Mouse (Mus musculus): ENCODE results near the gene St6galnac5. TPM values are rescaled to one million over a fixed set of nuclear protein-coding genes. Genes with fewer than 3 reads are reported as not detected.
"Not testable (repeated sequence)": the region's sequence is repeated elsewhere in the genome, so short reads cannot be mapped to it uniquely, and the experiment has no call there.

Gene St6galnac5
- polyA plus RNA-seq, 1 experiment from 2014 or later = 0.77 TPM

DNA sequence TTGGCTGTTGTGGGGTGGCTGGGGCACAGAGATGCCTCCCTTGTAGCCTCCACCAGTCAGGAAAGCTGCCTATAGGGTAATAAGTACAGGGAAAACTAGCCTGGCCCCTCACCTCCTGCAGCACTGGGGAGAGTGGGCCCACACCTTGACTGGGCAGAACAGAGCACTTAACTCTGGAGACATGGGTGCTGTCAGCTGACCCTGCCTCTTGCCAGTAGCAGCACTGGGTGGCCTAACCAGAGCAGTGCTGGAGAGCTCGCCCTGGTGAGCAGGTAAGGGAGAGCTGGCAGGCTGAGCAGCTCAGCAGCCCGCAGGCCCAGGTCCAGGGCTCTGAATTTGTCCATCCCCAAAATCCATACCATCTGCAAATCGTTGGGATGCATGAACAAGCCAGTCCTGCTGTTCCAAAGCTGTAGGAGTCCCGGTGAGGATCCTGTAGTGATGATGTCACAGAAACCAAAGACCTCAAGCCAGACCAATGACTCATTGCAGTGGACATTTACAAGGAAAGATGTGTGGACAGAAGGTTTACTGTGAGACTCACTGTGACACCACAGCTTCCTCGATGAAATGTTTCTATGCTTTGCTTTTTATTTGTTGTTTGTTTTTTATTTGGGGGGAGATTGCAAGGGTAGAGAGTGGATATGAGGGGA, 193.6 kb downstream of the St6galnac5 start:
- not testable (repeated sequence) for H3K27me3 ChIP-seq (replicated peaks); ATAC-seq (ENCODE audit: insufficient number of reproducible peaks, low FRiP score); H3K9ac ChIP-seq; H3K9me3 ChIP-seq (replicated peaks); H3K27ac ChIP-seq (ENCODE audit: poor library complexity, severe bottlenecking); H3K4me3 ChIP-seq; H3K4me1 ChIP-seq (replicated peaks); H3K4me2 ChIP-seq
- WGBS = 83% methylated on average over 5 of the region's 5 CpGs
- H3K36me3 ChIP-seq = peaks cover 28% of the 10 kb centered on the region

DNA sequence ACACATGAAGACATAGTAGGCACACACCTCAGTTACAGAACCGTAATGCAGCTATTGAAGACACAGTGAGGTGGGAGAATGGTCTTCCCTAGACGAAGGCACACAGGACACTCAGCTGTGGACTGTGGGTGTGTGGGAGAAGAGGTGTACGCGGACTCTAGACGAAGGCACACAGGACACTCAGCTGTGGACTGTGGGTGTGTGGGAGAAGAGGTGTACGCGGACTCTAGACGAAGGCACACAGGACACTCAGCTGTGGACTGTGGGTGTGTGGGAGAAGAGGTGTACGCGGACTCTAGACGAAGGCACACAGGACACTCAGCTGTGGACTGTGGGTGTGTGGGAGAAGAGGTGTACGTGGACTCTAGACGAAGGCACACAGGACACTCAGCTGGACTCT, 197.7 kb downstream of the St6galnac5 start:
- not testable (repeated sequence) for H3K4me3 ChIP-seq; H3K4me2 ChIP-seq; H3K9me3 ChIP-seq (replicated peaks); H3K4me1 ChIP-seq (replicated peaks); H3K27me3 ChIP-seq (replicated peaks); H3K9ac ChIP-seq; ATAC-seq (ENCODE audit: insufficient number of reproducible peaks, low FRiP score); H3K27ac ChIP-seq (ENCODE audit: poor library complexity, severe bottlenecking)
- WGBS = 89% methylated on average over 7 of the region's 13 CpGs
- peaks cover 21% of the 10 kb centered on the region for H3K36me3 ChIP-seq

DNA sequence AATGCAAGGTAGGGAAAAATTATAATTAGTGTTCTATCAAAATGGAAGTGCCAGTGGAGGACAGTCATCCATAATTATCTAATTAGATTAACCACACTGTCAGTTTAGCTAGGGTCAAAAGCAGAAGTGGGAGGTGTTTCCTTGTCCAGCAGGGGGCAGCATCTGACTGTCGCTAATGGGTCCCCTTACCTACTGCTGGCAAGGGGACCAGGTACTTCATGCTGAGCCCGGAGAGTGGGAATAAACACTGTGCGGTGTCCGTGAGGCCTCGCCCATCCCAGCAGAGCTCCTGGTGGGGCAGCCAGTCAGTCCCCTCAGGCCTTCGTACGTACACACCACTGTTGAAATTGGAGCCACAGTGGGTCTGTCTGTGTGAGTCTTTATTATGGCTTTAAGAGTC, 198.3 kb downstream of the St6galnac5 start:
- no peaks in the 10 kb centered on the region for H3K4me1 ChIP-seq (replicated peaks)
- H3K9ac ChIP-seq = no peak overlapping the region
- H3K4me3 ChIP-seq = no peak overlapping the region
- H3K4me2 ChIP-seq = no peak overlapping the region
- ATAC-seq (ENCODE audit: insufficient number of reproducible peaks, low FRiP score) = peak; percentile 42; the same call in 1 of the 2 replicates
- no peak overlapping the region for H3K27ac ChIP-seq (ENCODE audit: poor library complexity, severe bottlenecking)
- no peaks in the 10 kb centered on the region for H3K27me3 ChIP-seq (replicated peaks)
- WGBS = 27% methylated on average over 7 of the region's 7 CpGs
- peaks cover 21% of the 10 kb centered on the region for H3K36me3 ChIP-seq
- no peaks in the 10 kb centered on the region for H3K9me3 ChIP-seq (replicated peaks)

DNA sequence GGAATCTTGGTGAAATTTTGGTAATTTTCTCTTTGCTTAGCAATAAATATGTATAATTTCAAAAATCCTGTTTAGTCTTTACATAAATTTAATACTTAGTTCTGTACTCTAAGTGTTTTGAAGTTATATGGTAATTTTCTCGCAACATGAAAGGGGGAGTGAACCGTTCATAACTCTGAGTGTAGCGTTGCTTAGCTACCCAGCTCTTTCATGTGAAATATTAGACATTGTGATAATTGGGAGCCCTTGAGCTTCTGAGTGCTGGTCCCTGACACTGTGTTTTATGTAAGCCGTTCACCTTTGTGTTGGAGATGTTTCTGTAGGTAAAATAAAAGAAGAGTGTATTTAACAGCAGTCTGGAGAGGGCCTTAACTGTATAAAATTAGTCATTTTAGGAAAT, 202.2 kb downstream of the St6galnac5 start:
- Histone ChIP-seq H3K9ac (no peak overlapping the region), H3K27ac (ENCODE audit: poor library complexity, severe bottlenecking) (no peak overlapping the region), H3K9me3 (replicated peaks) (no peaks in the 10 kb centered on the region), H3K27me3 (replicated peaks) (no peaks in the 10 kb centered on the region), H3K4me2 (no peak overlapping the region), H3K4me3 (no peak overlapping the region), H3K4me1 (replicated peaks) (no peaks in the 10 kb centered on the region), H3K36me3 (peaks cover 6% of the 10 kb centered on the region; the same call in 1 of the 2 replicates)
- ATAC-seq (ENCODE audit: insufficient number of reproducible peaks, low FRiP score) = no peak
- WGBS = 89% methylated on average over 4 of the region's 4 CpGs

DNA sequence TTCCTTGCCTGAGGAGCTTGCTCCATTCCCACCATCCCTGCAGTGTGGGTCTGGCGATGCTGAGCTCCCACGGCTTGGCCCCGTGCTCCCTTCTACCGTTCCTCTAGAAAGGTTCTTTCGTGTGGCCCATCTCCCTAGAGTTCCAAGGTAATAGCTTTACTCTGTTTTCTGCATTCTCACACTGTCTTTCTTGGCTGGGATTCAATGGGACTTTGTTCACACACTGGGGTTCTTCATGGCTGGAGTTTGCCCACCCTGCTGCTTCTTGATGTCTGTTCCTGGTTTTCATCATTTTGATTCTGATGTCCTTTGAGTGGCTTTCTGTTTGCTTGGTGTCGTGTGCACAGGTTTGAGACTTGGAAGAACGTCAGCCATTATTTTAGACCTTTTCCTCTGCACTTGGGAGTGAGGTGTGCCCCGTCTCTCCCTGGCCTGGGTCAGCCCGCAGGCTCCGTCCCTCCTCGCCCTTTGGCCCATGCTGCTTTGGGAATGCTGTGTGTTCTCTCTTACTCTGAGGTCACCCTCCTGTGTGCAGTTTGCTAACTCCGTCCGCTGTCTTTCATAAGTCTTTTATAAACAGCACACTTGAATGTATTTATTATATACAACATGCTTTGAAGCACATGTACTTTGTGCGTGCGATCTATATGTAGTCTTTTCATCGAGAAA, 205.0 kb downstream of the St6galnac5 start:
- ATAC-seq (ENCODE audit: insufficient number of reproducible peaks, low FRiP score) = no peak
- Histone ChIP-seq H3K36me3 (peaks cover 6% of the 10 kb centered on the region; the same call in 1 of the 2 replicates), H3K4me3 (no peak overlapping the region), H3K27ac (ENCODE audit: poor library complexity, severe bottlenecking) (no peak overlapping the region), H3K27me3 (replicated peaks) (no peaks in the 10 kb centered on the region), H3K9me3 (replicated peaks) (no peaks in the 10 kb centered on the region), H3K4me1 (replicated peaks) (no peaks in the 10 kb centered on the region), H3K9ac (no peak overlapping the region), H3K4me2 (no peak overlapping the region)
- WGBS = 83% methylated on average over 16 of the region's 16 CpGs

DNA sequence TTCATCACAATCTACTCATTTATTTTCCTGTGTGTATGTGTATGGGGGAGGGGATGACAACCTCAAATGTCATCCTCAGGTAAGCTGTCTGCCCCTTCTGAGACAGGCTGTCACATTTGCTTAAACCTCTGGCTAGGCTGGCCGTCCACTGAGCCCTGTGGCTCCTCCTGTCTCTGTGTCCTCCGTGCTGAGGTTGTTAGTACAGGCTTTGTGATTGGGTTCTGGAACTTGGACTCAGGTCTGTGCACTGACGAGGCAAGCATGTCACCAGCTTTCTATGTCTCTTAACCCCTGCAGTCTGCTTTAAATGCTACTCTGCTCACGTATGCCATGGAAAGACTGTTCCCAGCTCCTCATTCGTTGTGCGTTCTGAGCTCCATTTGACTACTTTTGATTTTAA, 205.7 kb downstream of the St6galnac5 start:
- H3K4me3 ChIP-seq = no peak overlapping the region
- 78% methylated on average over 6 of the region's 6 CpGs for WGBS
- no peak overlapping the region for H3K4me2 ChIP-seq
- H3K9ac ChIP-seq = no peak overlapping the region
- H3K27me3 ChIP-seq (replicated peaks) = no peaks in the 10 kb centered on the region
- ATAC-seq (ENCODE audit: insufficient number of reproducible peaks, low FRiP score) = no peak
- no peak overlapping the region for H3K27ac ChIP-seq (ENCODE audit: poor library complexity, severe bottlenecking)
- H3K9me3 ChIP-seq (replicated peaks) = no peaks in the 10 kb centered on the region
- no peaks in the 10 kb centered on the region for H3K4me1 ChIP-seq (replicated peaks)
- H3K36me3 ChIP-seq = peaks cover 6% of the 10 kb centered on the region; the same call in 1 of the 2 replicates

DNA sequence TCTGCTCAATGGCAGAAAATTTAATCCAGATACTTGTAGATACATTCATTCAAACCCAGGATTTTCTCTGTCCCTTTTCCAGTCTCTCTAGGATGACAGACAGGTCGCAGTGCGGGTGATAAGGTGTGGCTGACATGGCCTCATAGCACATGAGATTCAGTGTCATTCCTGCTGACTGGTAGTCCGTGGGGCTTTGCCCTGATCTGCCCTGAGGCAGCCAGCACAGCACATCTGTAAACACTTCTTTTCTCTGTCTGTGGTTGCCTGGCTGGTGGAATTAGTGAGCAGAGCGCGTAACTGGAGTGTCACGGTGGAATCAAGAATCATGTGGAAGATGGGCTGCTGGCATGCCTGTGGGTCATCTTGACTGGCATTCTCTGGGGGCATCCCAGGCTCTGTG, 212.0 kb downstream of the St6galnac5 start:
- Histone ChIP-seq H3K9me3 (replicated peaks) (no peaks in the 10 kb centered on the region), H3K27me3 (replicated peaks) (no peaks in the 10 kb centered on the region), H3K36me3 (peaks cover 21% of the 10 kb centered on the region), H3K27ac (ENCODE audit: poor library complexity, severe bottlenecking) (no peak overlapping the region), H3K9ac (no peak overlapping the region), H3K4me2 (no peak overlapping the region), H3K4me1 (replicated peaks) (peaks cover 18% of the 10 kb centered on the region), H3K4me3 (no peak overlapping the region)
- no peak for ATAC-seq (ENCODE audit: insufficient number of reproducible peaks, low FRiP score)
- 76% methylated on average over 6 of the region's 6 CpGs for WGBS

DNA sequence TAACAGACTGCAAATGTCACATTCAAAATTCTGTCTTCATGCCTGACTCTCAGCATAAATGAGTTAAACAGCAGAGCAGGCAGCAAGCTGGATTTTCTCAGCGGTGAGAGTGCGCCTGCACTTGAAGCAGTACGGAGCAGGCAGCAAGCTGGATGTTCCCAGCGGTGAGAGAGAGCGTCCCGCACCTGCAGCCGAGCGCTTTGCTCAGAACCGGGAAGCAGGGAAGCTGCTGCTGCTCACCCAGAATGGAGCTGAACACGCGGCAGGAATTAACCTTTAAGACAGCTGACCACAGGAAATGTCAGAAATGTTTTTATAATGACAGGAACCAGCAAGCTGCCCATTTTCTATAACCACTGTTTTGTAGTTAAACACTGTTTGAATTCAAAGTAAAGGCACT, 214.6 kb downstream of the St6galnac5 start:
- no peaks in the 10 kb centered on the region for H3K9me3 ChIP-seq (replicated peaks)
- H3K4me3 ChIP-seq = no peak overlapping the region
- no peak overlapping the region for H3K27ac ChIP-seq (ENCODE audit: poor library complexity, severe bottlenecking)
- H3K27me3 ChIP-seq (replicated peaks) = no peaks in the 10 kb centered on the region
- H3K9ac ChIP-seq = no peak overlapping the region
- no peak overlapping the region for H3K4me2 ChIP-seq
- ATAC-seq (ENCODE audit: insufficient number of reproducible peaks, low FRiP score) = no peak
- peaks cover 21% of the 10 kb centered on the region for H3K36me3 ChIP-seq
- peaks cover 39% of the 10 kb centered on the region for H3K4me1 ChIP-seq (replicated peaks)
- 60% methylated on average over 11 of the region's 11 CpGs for WGBS
